Mouse (Mus musculus) small intestine, adult 2 months (tissue): ENCODE data around the gene Kif5a. TPM values are rescaled to one million over a fixed set of nuclear protein-coding genes. Genes with fewer than 3 reads are reported as not detected.

Source experiments
- H3K27ac ChIP-seq: fragments of 200-500 bp; 2 replicates; pipeline ENCODE4 v1.5.1; 2012; ENCODE audit warnings: low read depth, low read length, control low read depth, inconsistent platforms; ENCODE audit not compliant: insufficient read depth
- H3K27me3 ChIP-seq: fragments of 200-500 bp; 2 replicates; pipeline ENCODE4 v1.6.1; 2012; ENCODE audit warnings: mild to moderate bottlenecking, moderate library complexity, low read length, inconsistent platforms; ENCODE audit not compliant: control insufficient read depth, insufficient read depth
- H3K36me3 ChIP-seq: fragments of 200-500 bp; 2 replicates; pipeline ENCODE4 v1.6.1; 2012; ENCODE audit warnings: mild to moderate bottlenecking, low read length, control low read depth, inconsistent platforms; ENCODE audit not compliant: control insufficient read depth, insufficient read depth
- H3K4me1 ChIP-seq: fragments of 200-500 bp; 2 replicates; pipeline ENCODE4 v1.6.1; 2012; ENCODE audit warnings: low read length, inconsistent platforms, mixed read lengths; ENCODE audit not compliant: control insufficient read depth, insufficient read depth, insufficient read length
- H3K4me3 ChIP-seq: fragments of 200-500 bp; 2 replicates; pipeline ENCODE4 v1.5.1; 2012; ENCODE audit warnings: low read depth, mild to moderate bottlenecking, control low read depth, inconsistent platforms, low read length, moderate library complexity
- CTCF ChIP-seq: fragments of 200-500 bp; IDR thresholded peaks from 2 replicates; pipeline ENCODE4 v1.5.1; 2012; ENCODE audit warnings: low read depth, mild to moderate bottlenecking, control low read depth, inconsistent platforms, low read length, moderate library complexity, mixed read lengths; ENCODE audit not compliant: insufficient replicate concordance, insufficient read length; ENCODE audit errors: extremely low read depth
- POLR2A ChIP-seq: fragments of 200-500 bp; IDR thresholded peaks from 2 replicates; pipeline ENCODE4 v1.6.1; 2012; ENCODE audit warnings: low read depth, mild to moderate bottlenecking, control low read depth, inconsistent platforms, low read length, moderate library complexity
- WGBS: fragments of 180-500 bp; shearing (Covaris S2); methylation state at CpG from one replicate; pipeline ENCODE4 v1.1.7; 2018; 5-methylcytosine and 5-hydroxymethylcytosine counted together
- polyA plus RNA-seq: library from polyadenylated mRNA; depleted of rRNA; stranded (reverse); fragments of >200 nt; gene quantifications from 2 replicates; pipeline ENCODE4 v1.2.3, GENCODE M21; 2012

The Kif5a gene
- polyA plus RNA-seq, 1 experiment, result 1.8 TPM

DNA sequence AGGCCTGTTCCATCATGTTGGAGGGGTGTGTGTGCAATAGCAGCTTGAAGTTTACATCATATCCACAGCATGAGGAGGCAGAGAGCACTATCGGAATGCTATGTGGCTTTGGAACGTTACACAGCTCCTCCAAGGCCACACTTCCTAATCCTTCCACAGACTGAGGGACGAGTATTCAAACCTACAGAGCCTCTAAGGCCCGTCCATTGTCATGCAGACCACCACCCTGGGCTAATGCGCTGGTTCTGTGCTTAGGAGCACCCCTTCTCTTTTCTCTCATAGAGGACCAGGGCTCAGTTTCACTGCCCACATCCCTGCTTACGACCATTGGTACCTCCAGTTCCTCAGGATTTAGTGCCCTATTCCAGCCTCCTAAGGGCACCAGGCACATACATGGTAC lies 37.9 kb downstream of the Kif5a start:
- no peaks in the 10 kb centered on the region for H3K36me3 ChIP-seq
- WGBS, result 57% methylated on average over 6 of the region's 6 CpGs
- H3K4me1 ChIP-seq, result no peaks in the 10 kb centered on the region
- H3K4me3 ChIP-seq, result no peak overlapping the region
- H3K27me3 ChIP-seq, result 0 out of 2 replicates have a peak, but pooled peaks cover 6% of the 10 kb centered on the region
- H3K27ac ChIP-seq, result no peak overlapping the region
- no peak for TF ChIP-seq CTCF
- no peak for TF ChIP-seq POLR2A

GRCm38 (mm10) chr10:127218339-127218738 lies 44.8 kb downstream of the Kif5a start:
- Histone ChIP-seq H3K4me3 (no peak overlapping the region), H3K4me1 (peaks cover 4% of the 10 kb centered on the region; the same call in 1 of the 2 replicates), H3K27ac (no peak overlapping the region), H3K36me3 (no peaks in the 10 kb centered on the region), H3K27me3 (no peaks in the 10 kb centered on the region)
- WGBS, result 95% methylated on average over 2 of the region's 2 CpGs
- TF ChIP-seq POLR2A (no peak), CTCF (no peak)

DNA sequence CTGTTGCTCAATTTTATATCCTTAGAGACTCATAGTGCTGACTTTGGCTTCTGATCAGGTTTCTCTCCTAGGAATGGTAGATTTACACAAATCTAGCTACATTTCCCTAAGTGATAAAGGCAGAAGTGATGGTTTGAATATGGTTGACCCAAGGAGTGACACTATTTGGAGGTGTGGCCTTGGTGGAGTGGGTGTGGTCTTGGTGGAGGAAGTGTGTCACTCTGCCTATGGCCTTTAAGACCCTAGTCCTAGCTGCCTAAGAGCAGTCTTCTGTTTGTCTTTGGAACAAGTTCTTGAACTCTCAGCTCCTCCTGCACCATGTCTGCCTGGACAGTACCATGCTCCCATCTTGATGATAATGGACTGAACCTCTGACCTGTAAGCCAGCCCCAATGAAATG lies 46.0 kb downstream of the Kif5a start:
- no peaks in the 10 kb centered on the region for H3K27me3 ChIP-seq
- H3K4me1 ChIP-seq, result peaks cover 4% of the 10 kb centered on the region; the same call in 1 of the 2 replicates
- no peaks in the 10 kb centered on the region for H3K36me3 ChIP-seq
- TF ChIP-seq CTCF, result no peak
- no peak for TF ChIP-seq POLR2A
- H3K4me3 ChIP-seq, result no peak overlapping the region
- H3K27ac ChIP-seq, result no peak overlapping the region

- peaks cover 4% of the 10 kb centered on the region; the same call in 1 of the 2 replicates for H3K4me1 ChIP-seq
- no peak overlapping the region for H3K4me3 ChIP-seq
- TF ChIP-seq CTCF, result no peak
- no peak for TF ChIP-seq POLR2A
- H3K27ac ChIP-seq, result no peak overlapping the region
- no peaks in the 10 kb centered on the region for H3K36me3 ChIP-seq
- WGBS, result 94% methylated on average over 11 of the region's 11 CpGs
- no peaks in the 10 kb centered on the region for H3K27me3 ChIP-seq
These were observed 46.7 kb downstream of the Kif5a start for GRCm38 (mm10) chr10:127216456-127216855.

DNA sequence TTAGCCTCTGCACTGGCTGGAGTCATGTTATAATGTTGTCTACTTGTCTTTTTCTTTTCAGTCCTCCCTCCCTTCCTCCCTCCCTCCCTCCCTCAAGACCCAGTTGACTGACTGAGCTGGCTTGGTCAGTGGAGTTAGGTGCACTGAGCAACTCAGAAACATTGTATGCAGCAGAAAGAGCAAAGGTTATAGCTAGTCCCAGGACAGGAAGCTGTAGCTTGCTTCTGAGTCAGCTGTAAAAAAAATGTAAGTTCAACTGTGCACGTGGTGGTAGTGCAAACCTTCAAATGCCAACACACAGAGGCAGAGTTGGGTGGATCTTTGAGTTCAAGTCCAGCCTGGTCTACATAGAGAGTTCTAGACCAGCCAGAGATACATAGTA lies 48.7 kb downstream of the Kif5a start:
- TF ChIP-seq CTCF, result no peak
- TF ChIP-seq POLR2A, result no peak
- Histone ChIP-seq H3K4me1 (peaks cover 8% of the 10 kb centered on the region; the same call in 1 of the 2 replicates), H3K27ac (no peak overlapping the region), H3K27me3 (no peaks in the 10 kb centered on the region), H3K4me3 (no peak overlapping the region), H3K36me3 (no peaks in the 10 kb centered on the region)
- WGBS, result 3% methylated on average over 1 of the region's 1 CpGs

- no peak for TF ChIP-seq CTCF
- TF ChIP-seq POLR2A, result no peak
- Histone ChIP-seq H3K27ac (no peak overlapping the region), H3K27me3 (no peaks in the 10 kb centered on the region), H3K36me3 (no peaks in the 10 kb centered on the region), H3K4me1 (peaks cover 8% of the 10 kb centered on the region; the same call in 1 of the 2 replicates), H3K4me3 (no peak overlapping the region)
- 83% methylated on average over 13 of the region's 13 CpGs for WGBS
These were observed 49.3 kb downstream of the Kif5a start for GRCm38 (mm10) chr10:127213704-127214421.

GRCm38 (mm10) chr10:127213272-127213671 lies 49.9 kb downstream of the Kif5a start:
- no peaks in the 10 kb centered on the region for H3K27me3 ChIP-seq
- H3K4me1 ChIP-seq, result peaks cover 8% of the 10 kb centered on the region; the same call in 1 of the 2 replicates
- no peak overlapping the region for H3K27ac ChIP-seq
- WGBS, result 86% methylated on average over 8 of the region's 8 CpGs
- peaks cover 4% of the 10 kb centered on the region for H3K36me3 ChIP-seq
- H3K4me3 ChIP-seq, result no peak overlapping the region
- TF ChIP-seq CTCF (no peak), POLR2A (no peak)
